Mouse (Mus musculus) testis, adult 2 months (tissue): Measurements from ENCODE around the gene Mag. TPM values are rescaled to one million over a fixed set of nuclear protein-coding genes. Genes with fewer than 3 reads are reported as not detected.
"Not testable (repeated sequence)": the region's sequence is repeated elsewhere in the genome, so short reads cannot be mapped to it uniquely, and the experiment has no call there.

ENCODE experiments used
- H3K27ac ChIP-seq: fragments of 200-500 bp; 2 replicates; pipeline ENCODE4 v1.5.1; 2012; ENCODE audit warnings: low read depth, low read length; ENCODE audit not compliant: control insufficient read depth, insufficient read depth
- H3K27me3 ChIP-seq: fragments of 200-500 bp; 2 replicates; pipeline ENCODE4 v1.6.1; 2012; ENCODE audit warnings: mild to moderate bottlenecking, low read length, moderate library complexity; ENCODE audit not compliant: control insufficient read depth, insufficient read depth
- H3K36me3 ChIP-seq: fragments of 200-500 bp; 2 replicates; pipeline ENCODE4 v1.6.1; 2012; ENCODE audit warnings: mild to moderate bottlenecking, low read length; ENCODE audit not compliant: control insufficient read depth, insufficient read depth
- H3K4me1 ChIP-seq: fragments of 200-500 bp; 2 replicates; pipeline ENCODE4 v1.6.1; 2012; ENCODE audit warnings: low read length; ENCODE audit not compliant: control insufficient read depth, insufficient read depth
- H3K4me3 ChIP-seq: fragments of 200-500 bp; 2 replicates; pipeline ENCODE4 v1.5.1; 2012; ENCODE audit warnings: low read depth, mild to moderate bottlenecking, low read length, moderate library complexity, mixed read lengths; ENCODE audit not compliant: control insufficient read depth
- CTCF ChIP-seq: fragments of 200-500 bp; IDR thresholded peaks from 2 replicates; pipeline ENCODE4 v1.5.1; 2012; ENCODE audit warnings: low read depth, mild to moderate bottlenecking, inconsistent platforms, low read length, moderate library complexity; ENCODE audit not compliant: control insufficient read depth, insufficient read depth, insufficient replicate concordance
- POLR2A ChIP-seq: fragments of 200-500 bp; IDR thresholded peaks from 2 replicates; pipeline ENCODE4 v1.6.1; 2012; ENCODE audit warnings: low read depth, mild to moderate bottlenecking, inconsistent platforms, low read length, moderate library complexity; ENCODE audit not compliant: control insufficient read depth
- polyA plus RNA-seq: library from polyadenylated mRNA; depleted of rRNA; stranded (reverse); fragments of >200 nt; gene quantifications from 2 replicates; pipeline ENCODE4 v1.2.3, GENCODE M21; 2012

Mag gene
- polyA plus RNA-seq, 1 experiment, result 18.2 TPM

GRCm38 (mm10) chr7:30924071-30924470, 9.4 kb upstream of the Mag start:
- no peak overlapping the region for H3K27ac ChIP-seq
- TF ChIP-seq CTCF (no peak), POLR2A (no peak)
- H3K36me3 ChIP-seq, result no peaks in the 10 kb centered on the region
- no peak overlapping the region for H3K4me3 ChIP-seq
- H3K4me1 ChIP-seq, result no peaks in the 10 kb centered on the region
- no peaks in the 10 kb centered on the region for H3K27me3 ChIP-seq

GRCm38 (mm10) chr7:30922490-30922889, 7.8 kb upstream of the Mag start:
- not testable (repeated sequence) for H3K27me3 ChIP-seq, H3K4me3 ChIP-seq, H3K4me1 ChIP-seq, H3K27ac ChIP-seq, H3K36me3 ChIP-seq

- H3K27me3 ChIP-seq, result no peaks in the 10 kb centered on the region
- no peak overlapping the region for H3K4me3 ChIP-seq
- no peak overlapping the region for H3K27ac ChIP-seq
- no peaks in the 10 kb centered on the region for H3K4me1 ChIP-seq
- no peaks in the 10 kb centered on the region for H3K36me3 ChIP-seq
- TF ChIP-seq CTCF, result no peak
- no peak for TF ChIP-seq POLR2A
Observed at GRCm38 (mm10) chr7:30920217-30920616, 5.5 kb upstream of the Mag start.

GRCm38 (mm10) chr7:30917219-30917618, 2.5 kb upstream of the Mag start:
- no peak for TF ChIP-seq CTCF
- TF ChIP-seq POLR2A, result no peak
- H3K36me3 ChIP-seq, result no peaks in the 10 kb centered on the region
- H3K4me1 ChIP-seq, result no peaks in the 10 kb centered on the region
- no peak overlapping the region for H3K27ac ChIP-seq
- H3K27me3 ChIP-seq, result no peaks in the 10 kb centered on the region
- no peak overlapping the region for H3K4me3 ChIP-seq

- H3K4me1 ChIP-seq, result no peaks in the 10 kb centered on the region
- no peaks in the 10 kb centered on the region for H3K27me3 ChIP-seq
- H3K27ac ChIP-seq, result no peak overlapping the region
- no peaks in the 10 kb centered on the region for H3K36me3 ChIP-seq
- no peak overlapping the region for H3K4me3 ChIP-seq
- TF ChIP-seq CTCF (no peak), POLR2A (no peak)
Observed at GRCm38 (mm10) chr7:30916713-30917112, 2.0 kb upstream of the Mag start.

GRCm38 (mm10) chr7:30909773-30910172, 4.9 kb downstream of the Mag start:
- no peaks in the 10 kb centered on the region for H3K36me3 ChIP-seq
- H3K27ac ChIP-seq, result no peak overlapping the region
- no peak for TF ChIP-seq CTCF
- no peak for TF ChIP-seq POLR2A
- H3K4me3 ChIP-seq, result no peak overlapping the region; the same call in 1 of the 2 replicates
- H3K27me3 ChIP-seq, result no peaks in the 10 kb centered on the region
- peaks cover 17% of the 10 kb centered on the region for H3K4me1 ChIP-seq

- Histone ChIP-seq H3K27me3 (no peaks in the 10 kb centered on the region), H3K4me1 (peaks cover 17% of the 10 kb centered on the region), H3K36me3 (no peaks in the 10 kb centered on the region), H3K27ac (peak overlapping the region; percentile 32; the same call in 1 of the 2 replicates), H3K4me3 (peak overlapping the region; percentile 85)
- TF ChIP-seq CTCF, result no peak
- TF ChIP-seq POLR2A, result no peak
Observed at GRCm38 (mm10) chr7:30908992-30909431, 5.7 kb downstream of the Mag start.
